Mouse (Mus musculus): Measurements from ENCODE around the gene Ucp1.
"Not testable (repeated sequence)": the region's sequence is repeated elsewhere in the genome, so short reads cannot be mapped to it uniquely, and the experiment has no call there.

Ucp1 gene

DNA sequence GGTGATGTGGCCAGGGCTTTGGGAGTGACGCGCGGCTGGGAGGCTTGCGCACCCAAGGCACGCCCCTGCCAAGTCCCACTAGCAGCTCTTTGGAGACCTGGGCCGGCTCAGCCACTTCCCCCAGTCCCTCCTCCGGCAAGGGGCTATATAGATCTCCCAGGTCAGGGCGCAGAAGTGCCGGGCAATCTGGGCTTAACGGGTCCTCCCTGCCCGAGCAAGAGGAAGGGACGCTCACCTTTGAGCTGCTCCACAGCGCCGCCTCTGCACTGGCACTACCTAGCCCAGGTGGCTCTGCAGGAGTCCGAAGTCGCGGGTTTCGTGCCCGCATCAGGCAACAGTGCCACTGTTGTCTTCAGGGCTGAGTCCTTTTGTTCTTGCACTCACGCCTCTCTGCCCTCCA is at the start of gene Ucp1:
Gene Ucp1, plus strand, starts transcription at position 177 of the 400 bp plus-strand sequence.
- no peak for DNase-seq (ENCODE audit: extremely low spot score, low read depth, low spot score)

DNA sequence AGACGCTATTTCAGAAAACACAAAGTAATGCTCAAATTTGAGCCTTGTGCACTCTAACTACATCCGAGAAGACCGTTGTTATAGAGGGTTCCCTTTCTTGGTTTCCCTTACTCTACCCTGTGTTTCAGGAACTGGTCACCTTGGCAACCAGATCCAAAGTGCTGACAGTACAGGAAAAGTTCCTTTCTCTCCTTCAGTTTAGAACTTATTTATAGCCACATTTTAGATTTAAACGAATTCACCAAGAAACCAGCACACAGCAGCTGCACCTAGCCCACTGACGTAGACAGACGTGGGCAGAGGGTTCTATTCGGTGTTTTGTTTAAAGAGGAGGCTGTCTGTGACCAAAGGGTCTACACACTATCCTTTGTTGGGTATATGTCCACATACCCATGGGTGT is 46.0 kb upstream of the Ucp1 start:
- no peak for DNase-seq (ENCODE audit: extremely low spot score, low read depth, low spot score)

DNA sequence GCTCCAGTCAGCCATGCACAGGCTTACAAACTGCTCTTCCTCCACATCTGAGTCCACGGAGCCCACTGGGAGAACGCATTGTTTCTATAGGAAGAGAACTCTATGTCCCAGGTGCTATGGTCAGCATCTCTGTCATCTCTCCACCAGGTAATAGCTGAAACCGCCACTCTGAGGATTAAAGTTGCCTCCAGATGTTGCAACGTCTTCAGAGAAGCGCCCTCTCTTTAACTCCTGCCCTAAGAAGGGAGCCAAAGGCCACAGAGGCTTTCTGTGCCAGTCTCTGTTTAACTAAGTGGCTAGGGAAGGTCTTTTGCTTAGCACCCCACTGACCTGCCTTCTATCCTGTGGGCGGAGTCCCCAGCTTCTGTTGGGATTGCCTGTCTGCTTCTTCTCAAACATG is 39.3 kb upstream of the Ucp1 start:
- no peak for DNase-seq (ENCODE audit: extremely low spot score, low read depth, low spot score)

DNA sequence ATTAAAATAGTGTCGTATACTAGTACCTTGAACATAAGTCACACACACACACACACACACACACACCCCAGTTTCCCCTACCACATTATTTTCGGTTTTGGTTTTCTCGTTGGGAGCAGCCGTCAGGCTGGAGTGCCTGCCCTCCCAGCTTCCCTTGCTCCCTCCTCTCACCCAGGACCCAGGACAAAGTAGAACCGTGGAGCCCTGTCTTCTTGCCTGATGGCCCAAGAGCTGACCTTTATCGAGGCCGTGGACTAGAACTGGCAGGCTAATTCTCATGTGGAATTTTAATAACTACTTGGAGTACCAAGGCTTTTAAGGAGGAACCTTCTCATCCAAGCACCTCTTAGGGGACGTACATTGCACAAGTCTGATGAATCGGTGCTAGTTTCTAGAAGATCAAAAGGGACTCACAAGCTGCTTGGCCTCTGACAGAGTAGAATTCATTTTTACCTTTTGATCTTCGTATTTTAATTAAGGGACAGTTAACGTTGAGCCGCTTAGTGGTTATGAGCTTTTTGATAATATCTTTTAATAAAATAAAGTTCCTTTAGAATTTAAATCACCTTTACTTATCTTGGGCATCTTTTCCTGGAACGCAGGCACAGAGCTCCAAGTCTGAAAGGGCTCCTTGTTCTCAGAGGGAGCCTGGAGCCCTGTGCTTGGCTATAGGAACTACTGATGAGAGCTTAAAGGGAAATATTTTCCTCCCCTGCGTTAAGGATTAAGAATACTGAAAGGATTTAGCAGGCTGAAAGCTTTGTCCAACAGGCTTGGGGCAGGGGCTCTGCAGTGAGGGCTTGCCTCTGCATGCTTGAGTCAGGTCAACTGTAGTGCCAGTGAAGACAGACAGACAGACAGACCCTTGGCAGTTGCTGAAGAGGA is 38.5 kb upstream of the Ucp1 start:
- no peak for DNase-seq (ENCODE audit: extremely low spot score, low read depth, low spot score)

DNA sequence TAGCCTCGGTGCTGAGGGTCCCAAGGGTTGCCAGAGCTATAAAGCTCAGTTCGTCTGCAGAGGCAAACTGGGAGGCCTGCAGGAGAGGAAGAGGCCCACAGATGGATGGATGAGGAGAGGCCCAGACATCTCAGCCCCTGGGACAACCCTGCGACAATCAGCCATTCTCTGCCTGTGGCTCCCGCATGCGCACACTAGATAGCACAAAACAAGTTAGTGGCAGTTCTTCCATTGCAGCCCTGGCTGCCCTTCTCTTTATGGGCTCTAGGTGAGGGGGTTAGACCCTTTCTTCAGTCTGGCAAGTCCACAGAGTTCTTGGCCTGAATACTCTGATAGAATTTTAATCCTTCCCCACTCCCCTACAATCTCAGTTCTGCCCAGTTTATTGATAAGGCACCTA is 37.4 kb upstream of the Ucp1 start:
- DNase-seq (ENCODE audit: extremely low spot score, low read depth, low spot score), result no peak

DNA sequence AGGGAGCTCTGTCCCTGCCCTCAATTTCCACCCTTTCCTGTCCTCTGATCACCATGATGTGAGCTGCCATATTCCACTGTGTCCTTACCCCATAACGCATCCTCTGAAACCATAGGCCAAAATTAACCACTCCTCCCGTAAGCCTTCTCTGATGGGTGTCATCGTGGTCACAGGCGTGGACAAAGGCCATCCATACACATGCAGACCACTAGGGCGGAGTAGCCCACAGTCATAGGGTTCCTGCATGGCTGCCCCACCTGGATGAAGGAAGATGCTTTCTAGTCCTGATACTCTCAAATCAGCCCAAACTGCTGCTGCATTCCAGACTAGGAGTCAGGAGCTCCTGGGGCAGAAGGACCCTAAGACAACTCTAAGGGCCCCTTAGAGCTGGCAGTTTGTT is 32.5 kb upstream of the Ucp1 start:
- no peak for DNase-seq (ENCODE audit: extremely low spot score, low read depth, low spot score)

DNA sequence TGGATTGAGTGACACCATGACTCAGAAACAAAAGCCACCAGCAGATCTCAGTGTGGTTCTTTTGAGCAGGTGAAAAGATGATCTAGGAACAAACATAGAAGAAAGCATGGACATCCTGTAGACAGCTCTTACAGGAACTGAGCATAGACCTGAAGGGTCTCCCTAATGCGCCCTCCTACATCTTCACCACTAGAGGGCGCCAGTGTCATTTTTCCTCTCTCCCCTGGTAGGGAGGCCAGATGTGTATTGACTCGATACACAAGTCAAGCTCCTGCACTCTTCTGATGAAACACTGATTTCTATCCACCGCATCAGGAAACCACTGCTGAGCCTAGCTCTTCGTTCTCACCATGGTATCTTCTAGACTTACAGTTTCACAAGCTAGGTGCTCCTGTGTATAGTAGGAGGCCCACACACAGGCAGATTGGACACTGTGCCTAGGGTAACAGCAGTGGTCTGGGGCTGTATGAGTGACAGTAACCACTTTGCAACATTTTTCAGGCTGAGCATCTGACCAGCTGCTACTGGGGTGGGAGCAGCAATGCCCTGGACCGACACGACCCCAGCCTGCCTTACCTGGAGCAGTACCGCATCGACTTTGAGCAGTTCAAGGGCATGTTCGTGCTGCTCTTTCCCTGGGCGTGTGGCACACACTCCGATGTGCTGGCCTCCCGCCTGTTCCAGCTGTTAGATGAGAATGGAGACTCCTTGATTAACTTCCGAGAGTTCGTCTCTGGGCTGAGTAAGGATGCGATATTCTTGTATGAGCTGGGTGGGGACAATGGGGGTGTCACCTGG is 29.5 kb upstream of the Ucp1 start:
- DNase-seq (ENCODE audit: extremely low spot score, low read depth, low spot score), result peak; percentile 44

DNA sequence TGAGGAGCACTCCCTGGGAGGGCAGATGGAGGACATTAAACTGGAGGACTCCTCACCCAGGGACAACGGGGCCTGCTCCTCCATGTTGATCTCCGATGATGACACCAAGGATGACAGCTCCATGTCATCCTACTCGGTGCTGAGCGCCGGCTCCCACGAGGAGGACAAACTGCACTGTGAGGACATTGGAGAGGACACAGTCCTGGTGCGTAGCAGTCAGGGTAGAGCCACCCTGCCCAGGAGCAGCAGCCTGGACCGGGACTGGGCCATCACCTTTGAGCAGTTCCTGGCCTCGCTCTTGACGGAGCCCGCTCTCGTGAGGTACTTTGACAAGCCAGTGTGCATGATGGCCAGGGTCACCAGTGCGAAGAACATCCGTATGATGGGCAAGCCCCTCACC is 19.0 kb upstream of the Ucp1 start:
- no peak for DNase-seq (ENCODE audit: extremely low spot score, low read depth, low spot score)

DNA sequence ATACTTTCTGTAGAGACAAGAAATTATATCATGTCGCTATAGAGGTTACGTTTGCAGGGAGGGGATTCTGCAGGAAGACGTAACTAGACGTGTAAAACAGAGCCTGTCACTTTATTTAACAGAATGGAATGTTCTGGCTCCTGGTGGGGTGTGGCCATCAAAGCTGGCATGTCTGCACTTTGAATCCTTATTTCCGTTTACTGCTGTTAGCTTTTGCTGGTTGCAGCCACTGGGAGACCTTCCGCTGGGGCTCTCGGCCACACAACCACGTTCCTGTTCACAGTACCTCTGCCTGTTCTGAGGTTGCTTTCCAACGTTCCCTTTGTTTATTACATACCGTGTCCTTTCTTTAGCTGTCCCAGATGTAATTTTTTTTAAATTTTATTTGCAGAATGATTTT is 17.7 kb upstream of the Ucp1 start:
- DNase-seq (ENCODE audit: extremely low spot score, low read depth, low spot score), result no peak

DNA sequence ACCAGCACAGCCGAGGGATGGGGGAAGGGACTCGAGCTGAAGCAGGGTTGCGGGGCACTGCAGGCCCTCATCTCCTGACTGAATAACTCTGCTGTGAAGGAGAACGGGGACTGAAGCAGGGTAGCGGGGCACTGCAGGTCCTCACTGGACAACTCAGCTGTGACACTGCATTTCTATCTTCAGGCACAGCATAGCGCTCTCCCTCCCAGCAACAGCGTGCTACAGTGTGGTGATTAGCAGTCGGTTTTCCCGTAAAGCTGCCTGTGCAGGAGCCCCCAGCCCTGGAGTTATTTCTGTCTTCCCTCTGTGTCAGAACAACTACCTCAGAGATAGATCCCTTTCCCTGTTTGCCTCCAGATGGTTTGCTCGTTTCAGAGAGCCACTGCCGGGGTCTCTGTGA is 15.7 kb upstream of the Ucp1 start:
- no peak for DNase-seq (ENCODE audit: extremely low spot score, low read depth, low spot score)

DNA sequence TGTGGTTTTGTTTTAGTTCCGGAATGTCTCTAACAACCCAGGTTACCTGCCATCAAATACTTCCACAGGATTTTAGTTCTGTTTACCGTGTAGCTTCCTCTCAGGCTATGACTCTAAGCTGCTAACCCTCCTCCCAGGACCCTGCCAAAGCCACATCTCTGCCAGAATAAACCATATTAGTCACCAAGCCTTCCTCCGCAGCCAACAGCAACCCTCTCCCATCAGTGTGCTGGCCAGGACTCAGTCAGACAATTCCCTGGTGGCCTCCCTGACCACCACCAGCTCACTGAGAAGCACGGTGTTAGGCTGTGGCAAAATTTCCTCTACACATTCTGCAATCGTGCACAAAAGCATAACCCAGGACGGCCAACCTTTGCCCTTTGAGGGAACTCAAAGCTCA is 11.7 kb upstream of the Ucp1 start:
- no peak for DNase-seq (ENCODE audit: extremely low spot score, low read depth, low spot score)

DNA sequence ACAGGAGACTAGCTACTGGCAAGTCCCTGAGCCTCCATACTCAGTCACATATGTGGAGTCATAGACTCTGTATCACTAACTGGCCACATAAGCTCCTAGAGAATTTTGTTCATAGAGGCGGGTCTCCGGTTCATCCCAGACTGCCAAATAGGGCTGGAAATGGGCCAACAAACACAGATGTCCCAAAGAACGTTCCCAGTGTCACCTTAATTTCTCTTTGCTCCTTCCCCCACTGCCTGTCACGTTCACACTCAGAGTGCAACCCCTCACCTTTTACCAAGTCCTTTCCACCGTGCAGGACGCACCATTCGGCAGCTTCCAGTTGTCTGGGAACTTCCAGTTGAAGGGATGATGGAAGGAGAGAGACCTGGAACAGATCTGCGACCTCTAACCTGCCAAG is 4.8 kb upstream of the Ucp1 start:
- DNase-seq (ENCODE audit: extremely low spot score, low read depth, low spot score), result no peak

DNA sequence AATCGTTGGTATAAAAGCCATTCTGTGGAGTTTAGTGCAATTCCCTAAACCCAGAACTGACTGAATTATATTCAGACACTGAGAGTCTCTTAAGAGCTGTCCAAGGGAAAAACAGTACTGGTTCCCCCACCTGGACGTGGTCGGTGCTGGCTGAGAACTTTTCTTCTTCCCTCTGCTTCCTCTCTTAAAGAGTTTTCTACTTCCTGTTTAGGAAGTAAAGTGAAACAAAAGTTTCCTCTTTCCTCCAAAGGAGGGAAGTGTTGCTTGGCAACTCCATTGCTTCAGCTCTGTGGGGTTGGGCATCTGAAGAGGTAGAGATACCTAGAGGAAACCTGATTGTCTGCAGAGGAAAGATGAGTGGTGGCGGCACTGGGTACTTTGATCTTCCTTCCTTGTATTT is 7.2 kb downstream of the Ucp1 start:
- no peak for DNase-seq (ENCODE audit: extremely low spot score, low read depth, low spot score)

DNA sequence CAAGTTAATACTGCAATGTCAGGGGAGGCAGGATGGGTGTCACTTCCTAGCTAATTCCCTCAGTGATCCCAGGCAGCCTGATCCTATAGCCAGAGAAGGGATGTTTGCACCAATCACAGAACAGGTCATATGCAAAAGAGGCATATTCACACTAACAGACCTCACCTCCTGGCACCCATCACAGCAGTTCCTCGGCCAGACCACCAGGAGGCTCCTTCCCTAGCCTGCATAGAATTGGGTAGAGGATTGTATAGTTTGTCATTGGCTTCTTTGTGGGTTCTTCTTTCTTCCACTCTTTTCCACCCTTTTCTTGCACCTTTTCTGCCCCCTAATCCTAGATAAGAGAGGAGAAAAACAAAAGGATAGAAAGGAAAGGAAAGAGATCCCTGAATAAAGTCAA is 10.0 kb downstream of the Ucp1 start:
- no peak for DNase-seq (ENCODE audit: extremely low spot score, low read depth, low spot score)

DNA sequence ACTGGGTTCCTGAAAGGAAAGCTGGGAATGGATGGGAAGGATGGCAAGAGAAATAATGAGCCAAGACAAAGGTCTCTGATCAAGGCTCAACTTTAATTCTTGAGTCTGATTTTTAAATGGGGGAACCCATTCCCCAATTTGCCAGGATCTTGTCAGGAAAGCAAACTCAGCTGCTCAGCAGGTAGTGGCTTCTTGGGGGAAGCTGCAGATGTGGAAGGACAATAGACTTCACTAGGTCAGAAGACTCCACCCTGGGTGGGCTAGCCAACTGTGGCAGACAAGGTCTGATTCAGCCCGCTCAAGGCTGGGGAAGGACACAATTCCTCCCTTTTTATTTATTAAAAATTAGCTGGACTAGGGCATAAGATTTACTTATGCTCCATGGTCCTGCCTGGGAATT is 14.8 kb downstream of the Ucp1 start:
- DNase-seq (ENCODE audit: extremely low spot score, low read depth, low spot score), result no peak

DNA sequence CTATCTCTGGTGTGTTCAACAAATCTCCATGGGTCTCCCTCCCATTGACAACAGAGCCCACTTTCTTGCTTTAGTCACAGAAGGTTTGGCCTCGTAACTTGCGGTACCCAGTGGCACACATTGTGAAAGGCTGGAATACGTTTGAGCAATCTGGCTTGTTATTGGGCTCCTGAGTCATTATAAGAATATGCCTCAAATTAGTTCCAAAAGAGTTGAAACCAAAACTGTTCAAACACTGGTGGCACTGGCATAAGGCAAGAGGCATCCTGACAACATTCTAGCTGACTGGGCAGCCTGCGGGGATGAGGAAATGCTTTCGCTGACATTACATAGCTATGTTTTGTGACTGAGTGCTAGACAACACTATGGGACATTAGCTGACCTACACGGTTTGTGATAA is 19.7 kb downstream of the Ucp1 start:
- no peak for DNase-seq (ENCODE audit: extremely low spot score, low read depth, low spot score)

DNA sequence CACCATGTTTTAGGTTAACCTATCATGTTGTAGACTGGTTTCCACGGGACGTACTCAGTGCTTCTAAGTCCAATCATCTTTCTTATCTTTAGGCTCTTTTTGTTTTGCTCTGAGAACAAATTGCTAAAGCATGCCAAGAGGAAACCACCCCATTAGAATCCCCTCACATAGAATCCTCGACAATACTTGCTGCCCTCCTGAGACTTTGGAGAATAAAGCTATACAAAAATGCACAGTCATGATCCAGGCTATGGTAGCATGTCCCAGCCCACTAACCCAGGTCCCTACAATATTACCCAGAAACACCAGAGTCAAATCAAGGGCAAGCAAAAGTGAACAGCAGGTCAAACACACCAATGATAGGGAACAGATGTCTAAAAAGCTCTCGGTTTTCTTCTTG is 24.9 kb downstream of the Ucp1 start:
- DNase-seq (ENCODE audit: extremely low spot score, low read depth, low spot score), result not testable (repeated sequence)

DNA sequence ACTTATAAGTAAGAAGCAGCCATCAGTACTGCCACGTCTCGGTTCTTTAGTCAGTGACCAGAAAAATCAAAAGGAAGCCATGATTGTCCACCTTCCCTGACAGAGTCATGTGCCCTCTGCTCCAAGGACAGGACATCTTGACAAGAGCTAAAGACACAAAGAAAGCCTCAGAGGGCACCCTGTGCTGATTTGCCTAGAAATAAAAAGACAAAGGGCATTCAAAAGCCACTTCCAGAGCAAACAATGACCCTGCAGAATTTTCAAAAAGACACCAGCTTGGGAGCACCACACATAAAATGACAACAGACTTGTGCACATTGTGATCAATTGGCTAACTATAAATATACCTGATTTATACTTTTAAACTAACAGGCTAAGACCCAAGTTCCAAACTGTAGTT is 25.5 kb downstream of the Ucp1 start:
- DNase-seq (ENCODE audit: extremely low spot score, low read depth, low spot score), result no peak

DNA sequence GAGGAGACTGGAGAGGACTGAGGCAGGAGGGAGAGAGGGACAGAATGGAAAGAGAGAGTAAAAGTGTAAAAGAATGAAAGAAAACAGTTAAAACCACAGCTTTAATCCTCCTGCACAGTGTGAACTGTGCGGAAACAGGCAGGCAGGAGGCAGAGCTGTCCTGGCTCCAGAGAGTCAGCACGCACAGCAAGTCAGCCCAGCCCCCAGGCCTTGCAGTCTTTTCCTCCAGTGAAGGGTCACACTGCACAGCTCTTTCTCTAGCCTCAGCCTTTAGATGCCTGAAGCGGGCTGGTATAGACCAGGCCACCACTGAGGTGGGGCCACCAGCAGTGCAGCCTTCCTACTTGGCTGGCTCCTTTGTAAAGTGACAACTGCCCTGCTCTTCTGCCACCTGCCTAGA is 30.4 kb downstream of the Ucp1 start:
- no peak for DNase-seq (ENCODE audit: extremely low spot score, low read depth, low spot score)

DNA sequence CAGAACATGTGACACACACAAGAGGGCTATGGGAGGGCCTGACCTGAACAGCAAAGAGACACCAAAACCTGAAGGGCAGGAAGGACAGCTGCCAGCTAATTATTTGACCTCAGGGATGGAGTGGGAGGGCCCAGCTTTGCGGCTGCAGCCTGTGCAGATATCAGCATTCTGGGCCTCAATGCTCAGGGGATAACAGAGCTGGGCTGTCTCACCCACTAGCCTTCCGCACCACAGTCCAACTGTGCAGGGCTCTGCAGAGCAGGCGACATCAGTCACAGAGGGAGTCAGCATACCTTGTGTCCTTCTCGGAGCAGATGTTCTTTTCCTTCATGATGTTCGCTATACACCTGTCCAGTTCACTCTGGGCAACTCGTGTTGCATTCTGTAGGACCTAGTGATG is 32.2 kb downstream of the Ucp1 start:
- no peak for DNase-seq (ENCODE audit: extremely low spot score, low read depth, low spot score)

DNA sequence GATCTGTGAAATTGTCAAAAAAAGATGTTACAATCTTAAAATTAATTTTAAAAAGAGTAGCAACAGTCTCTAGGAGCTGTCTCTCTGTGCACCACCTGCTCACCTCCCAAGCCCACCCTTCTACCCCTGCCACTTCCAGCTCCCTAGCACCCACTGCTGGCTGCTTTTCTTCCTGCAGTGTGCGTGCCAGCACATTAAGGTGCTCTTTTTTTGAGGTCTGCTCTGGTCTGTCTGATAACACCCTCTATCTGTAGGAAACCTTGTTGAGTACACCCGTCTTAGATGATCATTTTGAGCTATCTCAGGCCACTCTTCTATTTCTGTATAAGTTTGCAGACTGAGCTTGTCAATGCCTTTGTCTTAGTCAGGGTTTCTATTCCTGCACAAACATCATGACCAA is 32.9 kb downstream of the Ucp1 start:
- no peak for DNase-seq (ENCODE audit: extremely low spot score, low read depth, low spot score)

DNA sequence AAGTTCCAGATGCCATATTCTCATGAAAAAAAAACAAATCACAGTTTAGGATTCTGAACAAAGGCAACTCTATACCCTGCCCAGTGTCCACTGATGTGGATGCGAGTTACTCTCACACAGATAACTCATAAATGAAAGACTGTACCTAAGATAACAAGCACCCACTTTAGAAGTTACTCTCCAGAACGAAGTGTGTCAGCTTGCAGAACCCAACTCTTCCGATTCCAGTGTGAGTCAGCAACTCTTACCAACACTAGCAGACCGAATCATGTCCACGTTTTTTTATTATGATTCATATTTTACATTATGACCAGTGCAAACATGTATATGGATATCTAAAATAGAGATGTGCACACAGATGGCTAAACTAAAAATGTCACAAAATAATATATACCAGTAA is 37.7 kb downstream of the Ucp1 start:
- DNase-seq (ENCODE audit: extremely low spot score, low read depth, low spot score), result no peak

DNA sequence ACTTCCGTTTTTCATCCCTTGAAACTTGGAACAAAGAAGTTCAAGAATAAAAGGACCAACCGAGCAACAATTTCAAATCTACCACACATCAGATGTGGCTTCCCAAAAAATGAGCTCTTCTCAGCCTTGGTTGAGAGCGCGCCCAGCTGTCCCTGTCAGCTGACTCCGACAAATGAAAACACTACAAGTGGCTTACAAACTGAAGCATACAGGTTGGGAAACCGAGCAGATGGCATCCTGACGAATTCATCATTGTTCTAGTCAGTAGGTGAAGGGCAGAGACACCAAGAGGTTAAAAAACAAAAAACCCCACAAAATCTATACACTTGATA is 41.4 kb downstream of the Ucp1 start:
- no peak for DNase-seq (ENCODE audit: extremely low spot score, low read depth, low spot score)
